Mouse (Mus musculus) kidney, embryonic 16.5 days (tissue): ENCODE measurements around the gene Ints11. TPM values are rescaled to one million over a fixed set of nuclear protein-coding genes. Genes with fewer than 3 reads are reported as not detected.

Source experiments
- ATAC-seq: fragments of 200-750 bp; cut with Nextera tagmentation; 2 replicates; pipeline ENCODE4 v1.8.0; 2017; ENCODE audit warnings: moderate TSS enrichment; ENCODE audit not compliant: low FRiP score, low TSS enrichment
- H3K27ac ChIP-seq: fragments of 300-500 bp; sonication (generic); 2 replicates; pipeline ENCODE4 v1.5.1; 2014; ENCODE audit warnings: low read length
- H3K27me3 ChIP-seq: fragments of 300-500 bp; sonication (generic); 2 replicates; pipeline ENCODE4 v1.6.1; 2014; ENCODE audit warnings: low read length, control low read depth, mixed read lengths; ENCODE audit not compliant: insufficient read depth
- H3K36me3 ChIP-seq: fragments of 300-500 bp; sonication (generic); 2 replicates; pipeline ENCODE4 v1.6.1; 2014; ENCODE audit warnings: low read length, control low read depth, mixed read lengths; ENCODE audit not compliant: insufficient read depth
- H3K4me1 ChIP-seq: fragments of 300-500 bp; sonication (generic); 2 replicates; pipeline ENCODE4 v1.6.1; 2014; ENCODE audit warnings: low read length, control low read depth, mixed read lengths; ENCODE audit not compliant: insufficient read depth
- H3K4me2 ChIP-seq: fragments of 300-500 bp; sonication (generic); replicated peaks from 2 replicates; pipeline ENCODE4 v1.6.1; 2014; ENCODE audit warnings: low read depth, low read length
- H3K4me3 ChIP-seq: fragments of 300-500 bp; sonication (generic); 2 replicates; pipeline ENCODE4 v1.5.1; 2014; ENCODE audit warnings: mild to moderate bottlenecking, low read length
- H3K9ac ChIP-seq: fragments of 300-500 bp; sonication (generic); replicated peaks from 2 replicates; pipeline ENCODE4 v1.6.1; 2014; ENCODE audit warnings: low read length
- H3K9me3 ChIP-seq: fragments of 300-500 bp; sonication (generic); 2 replicates; pipeline ENCODE4 v1.6.1; 2016; ENCODE audit warnings: low read length, control low read depth
- WGBS: fragments of 180-500 bp; shearing (Covaris S2); extraction: QIAGEN DNeasy Blood & Tissue Kit; methylation state at CpG from one replicate; pipeline ENCODE4 v1.1.7; 2014; 5-methylcytosine and 5-hydroxymethylcytosine counted together
- microRNA-seq: library from miRNA; unstranded; fragments of <30 nt; microRNA quantifications from one replicate; pipeline ENCODE4, GENCODE M21; 2016
- polyA plus RNA-seq: library from polyadenylated mRNA; unstranded; fragments of >200 nt; fragmentation: Nextera tagmentation; extraction: Ambion mirVana; gene quantifications from 2 replicates; pipeline ENCODE4 v1.2.1, GENCODE M21; 2015

Ints11 gene
- polyA plus RNA-seq, 1 experiment from 2014 or later = 80.1 TPM

- no peak overlapping the region for H3K4me2 ChIP-seq
- 73% methylated on average over 7 of the region's 7 CpGs for WGBS
Measured at GRCm38 (mm10) chr4:155908281-155908680, 38.9 kb downstream of the Ints11 start.

GRCm38 (mm10) chr4:155908751-155909150, 39.4 kb downstream of the Ints11 start:
- no peak overlapping the region for H3K27ac ChIP-seq
- H3K4me1 ChIP-seq = no peaks in the 10 kb centered on the region
- H3K4me2 ChIP-seq = no peak overlapping the region
- H3K36me3 ChIP-seq = peaks cover 7% of the 10 kb centered on the region
- H3K9ac ChIP-seq = no peak overlapping the region
- no peaks in the 10 kb centered on the region for H3K9me3 ChIP-seq
- H3K4me3 ChIP-seq = no peak overlapping the region
- no peaks in the 10 kb centered on the region for H3K27me3 ChIP-seq
- no peak for ATAC-seq
- WGBS = 89% methylated on average over 4 of the region's 4 CpGs

More at GRCm38 (mm10) chr4:155908281-155908680, 38.9 kb downstream of the Ints11 start:
- ATAC-seq = no peak
- H3K9ac ChIP-seq = no peak overlapping the region
- no peak overlapping the region for H3K4me3 ChIP-seq
- no peak overlapping the region for H3K27ac ChIP-seq
- H3K27me3 ChIP-seq = no peaks in the 10 kb centered on the region
- no peaks in the 10 kb centered on the region for H3K9me3 ChIP-seq
- no peaks in the 10 kb centered on the region for H3K4me1 ChIP-seq
- H3K36me3 ChIP-seq = peaks cover 12% of the 10 kb centered on the region

- 58% methylated on average over 1 of the region's 1 CpGs for WGBS
- H3K9me3 ChIP-seq = no peaks in the 10 kb centered on the region
- H3K4me1 ChIP-seq = no peaks in the 10 kb centered on the region
- no peak overlapping the region for H3K9ac ChIP-seq
- no peaks in the 10 kb centered on the region for H3K27me3 ChIP-seq
- no peaks in the 10 kb centered on the region for H3K36me3 ChIP-seq
- no peak for ATAC-seq
- H3K4me2 ChIP-seq = no peak overlapping the region
- no peak overlapping the region for H3K4me3 ChIP-seq
- no peak overlapping the region for H3K27ac ChIP-seq
Measured at GRCm38 (mm10) chr4:155932031-155932430, 62.7 kb downstream of the Ints11 start.

Small RNA genes within 50 kb of the gene (microRNA-seq; reads per million reads assigned to microRNA genes)
- not detected for gene Gm22991

Other genes starting within 250 kb of the Ints11 start
- 56.6 and 65.6 TPM in 2 replicates for gene Cdk11b, start 244.7 kb upstream of the Ints11 start, polyA plus RNA-seq
- gene Gm10563, start 224.1 kb upstream of the Ints11 start, polyA plus RNA-seq = not detected in 2 replicates
- gene Mmp23, start 216.2 kb upstream of the Ints11 start, polyA plus RNA-seq = 70.4 and 71.7 TPM in 2 replicates
- gene Mib2, start 200.3 kb upstream of the Ints11 start, polyA plus RNA-seq = 31.9 and 34.1 TPM in 2 replicates
- gene Fndc10, start 175.2 kb upstream of the Ints11 start, polyA plus RNA-seq = 2.5 and 2.8 TPM in 2 replicates
- 144 and 159 TPM in 2 replicates for gene Ssu72, start 164.7 kb upstream of the Ints11 start, polyA plus RNA-seq
- 0.45 and 0.53 TPM in 2 replicates for gene Tmem240, start 134.7 kb upstream of the Ints11 start, polyA plus RNA-seq
- 138 and 142 TPM in 2 replicates for gene Atad3a, start 108.5 kb upstream of the Ints11 start, polyA plus RNA-seq
- 7.4 and 11.3 TPM in 2 replicates for gene Vwa1, start 94.8 kb upstream of the Ints11 start, polyA plus RNA-seq
- gene Tmem88b, start 83.7 kb upstream of the Ints11 start, polyA plus RNA-seq = 0.32 and 0.33 TPM in 2 replicates
- 0.32 and 0.41 TPM in 2 replicates for gene Ankrd65, start 79.1 kb upstream of the Ints11 start, polyA plus RNA-seq
- 205 and 209 TPM in 2 replicates for gene Mrpl20, start 66.7 kb upstream of the Ints11 start, polyA plus RNA-seq
- gene Ccnl2, start 57.1 kb upstream of the Ints11 start, polyA plus RNA-seq = 168 and 179 TPM in 2 replicates
- 143 and 157 TPM in 2 replicates for gene Aurkaip1, start 38.3 kb upstream of the Ints11 start, polyA plus RNA-seq
- 119 and 125 TPM in 2 replicates for gene Mxra8, start 29.9 kb upstream of the Ints11 start, polyA plus RNA-seq
- gene Dvl1, start 22.1 kb upstream of the Ints11 start, polyA plus RNA-seq = 5.5 and 6.3 TPM in 2 replicates
- gene Tas1r3, start 6.2 kb upstream of the Ints11 start, polyA plus RNA-seq = 0.22 and 0.40 TPM in 2 replicates
- 20.0 TPM in 2 replicates for gene Cptp, start 106 bp upstream of the Ints11 start, polyA plus RNA-seq
- gene Pusl1, start 22.2 kb downstream of the Ints11 start, polyA plus RNA-seq = 51.4 and 55.1 TPM in 2 replicates
- gene Acap3, start 22.3 kb downstream of the Ints11 start, polyA plus RNA-seq = 16.5 and 17.6 TPM in 2 replicates
- 100.0 and 102 TPM in 2 replicates for gene Ube2j2, start 74.3 kb downstream of the Ints11 start, polyA plus RNA-seq
- gene C1qtnf12, start 92.8 kb downstream of the Ints11 start, polyA plus RNA-seq = 123 and 137 TPM in 2 replicates
- 18.0 and 18.7 TPM in 2 replicates for gene B3galt6, start 123.1 kb downstream of the Ints11 start, polyA plus RNA-seq
- gene Sdf4, start 123.3 kb downstream of the Ints11 start, polyA plus RNA-seq = 173 and 182 TPM in 2 replicates
- 0.90 and 1.2 TPM in 2 replicates for gene Tnfrsf4, start 144.3 kb downstream of the Ints11 start, polyA plus RNA-seq
- 1.3 and 2.5 TPM in 2 replicates for gene Tnfrsf18, start 156.6 kb downstream of the Ints11 start, polyA plus RNA-seq
- 7.4 and 10.1 TPM in 2 replicates for gene Ttll10, start 189.9 kb downstream of the Ints11 start, polyA plus RNA-seq
- gene 9430015G10Rik, start 240.4 kb downstream of the Ints11 start, polyA plus RNA-seq = 48.3 and 48.7 TPM in 2 replicates